Mouse (Mus musculus) MEL (cell line): ENCODE measurements around the gene Pir. TPM values are rescaled to one million over a fixed set of nuclear protein-coding genes. Genes with fewer than 3 reads are reported as not detected.

Experiments
- DNase-seq: peaks from one replicate; pipeline ENCODE4 v3.0.0; 2011; ENCODE audit warnings: low read depth, low spot score
- H3K27ac ChIP-seq: 2 replicates; pipeline ENCODE4 v1.5.1; 2012; ENCODE audit warnings: low read depth, mild to moderate bottlenecking, control low read depth, low read length, moderate library complexity; ENCODE audit not compliant: control insufficient read depth
- H3K27me3 ChIP-seq, 2 experiments: fragments of 150-350 bp in 1 of 2; sonication (generic) in 1 of 2; 2 replicates each; pipeline ENCODE4 v1.6.1; 2012; ENCODE audit warnings: low read length in 2 of 2, mild to moderate bottlenecking in 2 of 2, improper control_type of control experiment in 1 of 2, moderate library complexity in 1 of 2; ENCODE audit not compliant: insufficient read depth in 2 of 2, control insufficient read depth in 1 of 2
- H3K36me3 ChIP-seq, 2 experiments: 2 replicates each; pipeline ENCODE4 v1.6.1; 2012 to 2014; ENCODE audit warnings: low read length in 2 of 2, improper control_type of control experiment in 1 of 2, inconsistent platforms in 1 of 2, mild to moderate bottlenecking in 1 of 2; ENCODE audit not compliant: insufficient read depth in 2 of 2, control insufficient read depth in 1 of 2
- H3K4me1 ChIP-seq, 2 experiments: fragments of 150-350 bp in 1 of 2; sonication (generic) in 1 of 2; 2 replicates each; pipeline ENCODE4 v1.6.1; 2012; ENCODE audit warnings: low read length in 2 of 2, improper control_type of control experiment in 1 of 2, mild to moderate bottlenecking in 1 of 2; ENCODE audit not compliant: insufficient read depth in 2 of 2, control insufficient read depth in 1 of 2
- H3K4me3 ChIP-seq, 2 experiments: fragments of 150-350 bp in 1 of 2; sonication (generic) in 1 of 2; 2 replicates each; pipeline ENCODE4 v1.5.1; 2012; ENCODE audit warnings: low read depth in 2 of 2, low read length in 2 of 2, mild to moderate bottlenecking in 2 of 2, moderate library complexity in 2 of 2, control low read depth in 1 of 2, improper control_type of control experiment in 1 of 2; ENCODE audit not compliant: control insufficient read depth in 1 of 2, insufficient read depth in 1 of 2
- H3K79me2 ChIP-seq: 2 replicates; pipeline ENCODE4 v1.6.1; 2012; ENCODE audit warnings: mild to moderate bottlenecking, low read length, moderate library complexity; ENCODE audit not compliant: control insufficient read depth, poor library complexity, insufficient read depth
- H3K9ac ChIP-seq: 2 replicates; pipeline ENCODE4 v1.6.1; 2012; ENCODE audit warnings: low read depth, mild to moderate bottlenecking, control low read depth, low read length, moderate library complexity; ENCODE audit not compliant: control insufficient read depth, poor library complexity, severe bottlenecking
- H3K9me3 ChIP-seq: fragments of 150-350 bp; sonication (generic); replicated peaks from 2 replicates; pipeline ENCODE4 v1.6.1; 2012; ENCODE audit warnings: mild to moderate bottlenecking, low read length, improper control_type of control experiment, moderate library complexity; ENCODE audit not compliant: insufficient read depth
- CHD1 ChIP-seq: IDR thresholded peaks from 2 replicates; pipeline ENCODE4 v1.6.1; 2012; ENCODE audit warnings: low read depth, mild to moderate bottlenecking, inconsistent platforms, low read length, improper control_type of control experiment
- E2F4 ChIP-seq: IDR thresholded peaks from 2 replicates; pipeline ENCODE4 v1.6.1; 2011; ENCODE audit warnings: low read depth, low read length, improper control_type of control experiment, borderline replicate concordance
- ELF1 ChIP-seq: IDR thresholded peaks from 2 replicates; pipeline ENCODE4 v1.6.1; 2014; ENCODE audit warnings: low read depth, mild to moderate bottlenecking, inconsistent platforms, low read length, improper control_type of control experiment, moderate library complexity
- ETS1 ChIP-seq: IDR thresholded peaks from 2 replicates; pipeline ENCODE4 v1.6.1; 2012; ENCODE audit warnings: low read depth, mild to moderate bottlenecking, inconsistent platforms, low read length, improper control_type of control experiment, moderate library complexity
- GABPA ChIP-seq: IDR thresholded peaks from 2 replicates; pipeline ENCODE4 v1.6.1; 2012; ENCODE audit warnings: low read depth, mild to moderate bottlenecking, inconsistent platforms, low read length, improper control_type of control experiment, moderate library complexity
- GATA1 ChIP-seq: IDR thresholded peaks from 2 replicates; pipeline ENCODE4 v1.6.1; 2011; ENCODE audit warnings: low read depth, low read length, improper control_type of control experiment
- KAT2A ChIP-seq: conservative IDR thresholded peaks from 2 replicates; pipeline ENCODE4 v1.6.1; 2012; ENCODE audit warnings: low read depth, low read length, improper control_type of control experiment, inconsistent platforms
- MAFK ChIP-seq: IDR thresholded peaks from 2 replicates; pipeline ENCODE4 v1.6.1; 2011; ENCODE audit warnings: low read depth, mild to moderate bottlenecking, low read length, improper control_type of control experiment, borderline replicate concordance
- MAZ ChIP-seq: IDR thresholded peaks from 2 replicates; pipeline ENCODE4 v1.6.1; 2012; ENCODE audit warnings: low read depth, mild to moderate bottlenecking, inconsistent platforms, low read length, improper control_type of control experiment
- MYB ChIP-seq: IDR thresholded peaks from 2 replicates; pipeline ENCODE4 v1.6.1; 2011; ENCODE audit warnings: mild to moderate bottlenecking, low read depth, low read length, improper control_type of control experiment
- MYC ChIP-seq: IDR thresholded peaks from 2 replicates; pipeline ENCODE4 v1.6.1; 2011; ENCODE audit warnings: low read depth, mild to moderate bottlenecking, low read length, improper control_type of control experiment, moderate library complexity
- NELFE ChIP-seq: IDR thresholded peaks from 2 replicates; pipeline ENCODE4 v1.6.1; 2011; ENCODE audit warnings: low read depth, low read length, improper control_type of control experiment
- POLR2A ChIP-seq, 2 experiments: IDR thresholded peaks; 2 replicates each; pipeline ENCODE4 v1.6.1; 2011 to 2012; ENCODE audit warnings: low read length in 2 of 2, mild to moderate bottlenecking in 2 of 2, control low read depth in 1 of 2, improper control_type of control experiment in 1 of 2, low read depth in 1 of 2, moderate library complexity in 1 of 2; ENCODE audit not compliant: control insufficient read depth in 1 of 2, insufficient read depth in 1 of 2, poor library complexity in 1 of 2
- POLR2AphosphoS5 ChIP-seq: IDR thresholded peaks from 2 replicates; pipeline ENCODE4 v1.6.1; 2012; ENCODE audit warnings: low read depth, borderline replicate concordance, mild to moderate bottlenecking, inconsistent platforms, low read length, moderate library complexity, mixed read lengths
- SMC3 ChIP-seq: IDR thresholded peaks from 2 replicates; pipeline ENCODE4 v1.6.1; 2011; ENCODE audit warnings: low read depth, low read length, improper control_type of control experiment
- TAL1 ChIP-seq: IDR thresholded peaks from 2 replicates; pipeline ENCODE4 v1.6.1; 2012; ENCODE audit warnings: mild to moderate bottlenecking, inconsistent platforms, low read length, moderate library complexity, mixed read lengths
- TBP ChIP-seq: IDR thresholded peaks from 2 replicates; pipeline ENCODE4 v1.8.0; 2011; ENCODE audit warnings: low read depth, low read length, improper control_type of control experiment
- TCF12 ChIP-seq: IDR thresholded peaks from 2 replicates; pipeline ENCODE4 v1.6.1; 2014; ENCODE audit warnings: low read depth, mild to moderate bottlenecking, inconsistent platforms, low read length, improper control_type of control experiment, moderate library complexity
- UBTF ChIP-seq: IDR thresholded peaks from 2 replicates; pipeline ENCODE4 v1.6.1; 2012; ENCODE audit warnings: low read depth, mild to moderate bottlenecking, inconsistent platforms, low read length, improper control_type of control experiment, moderate library complexity, borderline replicate concordance; ENCODE audit not compliant: insufficient read depth
- USF2 ChIP-seq, 2 experiments: IDR thresholded peaks; 2 replicates each; pipeline ENCODE4 v1.6.1; 2011 to 2012; ENCODE audit warnings: improper control_type of control experiment in 2 of 2, low read length in 2 of 2, borderline replicate concordance in 1 of 2, inconsistent platforms in 1 of 2, low read depth in 1 of 2, mild to moderate bottlenecking in 1 of 2; ENCODE audit not compliant: insufficient read depth in 1 of 2
- ZNF384 ChIP-seq: IDR thresholded peaks from 2 replicates; pipeline ENCODE4 v1.6.1; 2012; ENCODE audit warnings: low read depth, mild to moderate bottlenecking, inconsistent platforms, low read length, improper control_type of control experiment
- polyA plus RNA-seq, 2 experiments: library from polyadenylated mRNA; stranded (reverse) in 1 of 2; unstranded in 1 of 2; fragments of >175 nt in 1 of 2; fragments of >200 nt in 1 of 2; gene quantifications; 2 replicates each; pipeline versions ENCODE4 v1.2.1 to v1.2.4; 2012; ENCODE audit warnings: low replicate concordance in 2 of 2, low read depth in 1 of 2; ENCODE audit not compliant: insufficient read length in 2 of 2, insufficient read depth in 1 of 2, missing spikeins in 1 of 2
- total RNA-seq: library from RNA; depleted of rRNA; stranded (reverse); fragments of 300-350 nt; gene quantifications from 2 replicates; pipeline ENCODE4 v1.2.3, GENCODE M21; 2012

Gene Pir
- total and polyA plus RNA-seq, 3 experiments, result 2.9 to 230 (median 11.4) TPM

DNA sequence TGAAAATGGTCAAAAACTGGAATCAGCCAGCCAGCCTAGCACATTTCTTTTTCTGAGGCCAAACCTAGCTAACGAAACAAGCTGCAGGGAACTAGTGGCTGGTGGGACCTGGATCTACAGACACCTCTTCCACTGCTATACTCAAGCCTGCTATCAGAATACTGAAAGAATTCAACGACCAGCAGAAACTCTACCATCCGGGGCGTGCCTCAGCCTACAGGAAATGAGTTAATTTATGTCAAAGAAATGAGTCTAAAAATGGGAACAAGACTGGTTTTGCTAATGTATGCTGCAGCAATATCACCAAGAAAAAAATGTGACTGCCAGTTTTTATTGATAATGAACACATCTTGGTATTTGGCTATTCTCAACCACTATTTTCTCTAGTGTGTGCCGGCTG, 10.5 kb upstream of the Pir start:
- TF ChIP-seq ETS1, result no peak

GRCm38 (mm10) chrX:164262286-164262685, 6.9 kb upstream of the Pir start:
- no peak overlapping the region for H3K4me3 ChIP-seq
- H3K79me2 ChIP-seq, result no peaks in the 10 kb centered on the region
- peaks cover 0 to 5% of the 10 kb centered on the region in 2 experiments; a peak in 2 of 4 replicates for H3K36me3 ChIP-seq
- no peak for TF ChIP-seq MAFK
- TF ChIP-seq E2F4, result no peak
- no peak for TF ChIP-seq TCF12
- no peak for TF ChIP-seq GABPA
- TF ChIP-seq MYC, result no peak
- TF ChIP-seq UBTF, result no peak
- TF ChIP-seq ZNF384, result no peak
- TF ChIP-seq MAZ, result no peak
- TF ChIP-seq POLR2A (IDR thresholded peaks at IDR 0.05; ENCODE audit: control insufficient read depth in 1 of 2, insufficient read depth in 1 of 2, low read depth in 1 of 2, low read length in 2 of 2, poor library complexity in 1 of 2), result no peak
- no peak for TF ChIP-seq KAT2A
- TF ChIP-seq ETS1, result no peak
- no peak for TF ChIP-seq CHD1
- no peak for TF ChIP-seq TBP
- no peak for TF ChIP-seq NELFE
- no peak overlapping the region for H3K9ac ChIP-seq
- no peak for DNase-seq
- no peak overlapping the region for H3K27ac ChIP-seq
- no peaks in the 10 kb centered on the region for H3K4me1 ChIP-seq
- no peaks in the 10 kb centered on the region; a peak in 3 of 4 replicates for H3K27me3 ChIP-seq
- H3K9me3 ChIP-seq, result no peaks in the 10 kb centered on the region

More for the DNA sequence above, 10.5 kb upstream of the Pir start:
- Histone ChIP-seq H3K9ac (no peak overlapping the region), H3K36me3 (peaks cover 0 to 5% of the 10 kb centered on the region in 2 experiments; a peak in 2 of 4 replicates), H3K9me3 (no peaks in the 10 kb centered on the region), H3K4me3 (no peak overlapping the region), H3K4me1 (no peaks in the 10 kb centered on the region), H3K27ac (no peak overlapping the region), H3K27me3 (peaks cover 2% of the 10 kb centered on the region in 2 experiments), H3K79me2 (no peaks in the 10 kb centered on the region)
- DNase-seq, result peak; percentile 47

DNA sequence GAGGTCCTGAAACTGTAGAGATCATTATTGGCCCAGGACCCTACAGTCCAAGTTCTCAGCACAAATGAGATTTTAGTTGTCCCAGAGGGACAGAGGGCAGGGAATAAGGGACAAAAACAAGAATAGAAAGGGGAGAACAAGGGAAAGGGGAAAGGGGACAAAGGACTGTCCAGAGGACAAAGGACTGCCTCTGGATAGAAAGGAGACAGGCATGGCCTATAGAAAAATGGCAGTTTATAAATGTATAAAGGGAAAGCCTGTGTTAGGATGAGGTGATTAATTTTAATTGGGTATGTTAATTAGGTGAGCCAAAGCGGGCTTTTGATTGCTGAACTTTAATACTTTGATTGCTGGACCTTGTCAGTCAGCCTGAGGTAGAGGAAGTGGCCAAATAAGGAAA, 4.3 kb upstream of the Pir start:
- H3K79me2 ChIP-seq, result no peaks in the 10 kb centered on the region
- H3K27me3 ChIP-seq, result no peaks in the 10 kb centered on the region; a peak in 3 of 4 replicates
- H3K4me1 ChIP-seq, result no peaks in the 10 kb centered on the region
- no peak overlapping the region for H3K4me3 ChIP-seq
- no peak overlapping the region for H3K9ac ChIP-seq
- H3K36me3 ChIP-seq, result no peaks in the 10 kb centered on the region
- TF ChIP-seq MYC, result no peak
- TF ChIP-seq TAL1, result no peak
- TF ChIP-seq MAFK, result no peak
- no peak for TF ChIP-seq GATA1
- TF ChIP-seq NELFE, result no peak
- no peak for TF ChIP-seq ELF1
- TF ChIP-seq MYB, result no peak
- TF ChIP-seq GABPA, result no peak
- TF ChIP-seq USF2 (IDR thresholded peaks at IDR 0.05; ENCODE audit: borderline replicate concordance in 1 of 2, insufficient read depth in 1 of 2, low read depth in 1 of 2, low read length in 2 of 2), result no peak
- TF ChIP-seq SMC3, result no peak
- no peak for TF ChIP-seq POLR2AphosphoS5
- TF ChIP-seq UBTF, result no peak
- no peak for TF ChIP-seq TCF12
- no peak for TF ChIP-seq TBP
- no peak for TF ChIP-seq E2F4
- TF ChIP-seq MAZ, result no peak
- no peak for DNase-seq
- no peak overlapping the region for H3K27ac ChIP-seq
- no peaks in the 10 kb centered on the region for H3K9me3 ChIP-seq
